Mouse (Mus musculus) lung, postnatal 0 days (tissue): ENCODE data around the gene Slc16a14.

Experiments
- CTCF ChIP-seq: IDR thresholded peaks from 2 replicates; pipeline ENCODE4 v1.5.1; 2016; ENCODE audit warnings: antibody characterized with exemption, mild to moderate bottlenecking
- EP300 ChIP-seq: IDR thresholded peaks from 2 replicates; pipeline ENCODE4 v1.6.1; 2016; ENCODE audit warnings: antibody characterized with exemption, mild to moderate bottlenecking, control low read depth

GRCm38 (mm10) chr1:84910177-84910804, 24.6 kb downstream of the Slc16a14 start:
- TF ChIP-seq CTCF, result no peak
- TF ChIP-seq EP300, result no peak
